Mouse (Mus musculus): ENCODE measurements around the gene Itgae.

Itgae gene

DNA sequence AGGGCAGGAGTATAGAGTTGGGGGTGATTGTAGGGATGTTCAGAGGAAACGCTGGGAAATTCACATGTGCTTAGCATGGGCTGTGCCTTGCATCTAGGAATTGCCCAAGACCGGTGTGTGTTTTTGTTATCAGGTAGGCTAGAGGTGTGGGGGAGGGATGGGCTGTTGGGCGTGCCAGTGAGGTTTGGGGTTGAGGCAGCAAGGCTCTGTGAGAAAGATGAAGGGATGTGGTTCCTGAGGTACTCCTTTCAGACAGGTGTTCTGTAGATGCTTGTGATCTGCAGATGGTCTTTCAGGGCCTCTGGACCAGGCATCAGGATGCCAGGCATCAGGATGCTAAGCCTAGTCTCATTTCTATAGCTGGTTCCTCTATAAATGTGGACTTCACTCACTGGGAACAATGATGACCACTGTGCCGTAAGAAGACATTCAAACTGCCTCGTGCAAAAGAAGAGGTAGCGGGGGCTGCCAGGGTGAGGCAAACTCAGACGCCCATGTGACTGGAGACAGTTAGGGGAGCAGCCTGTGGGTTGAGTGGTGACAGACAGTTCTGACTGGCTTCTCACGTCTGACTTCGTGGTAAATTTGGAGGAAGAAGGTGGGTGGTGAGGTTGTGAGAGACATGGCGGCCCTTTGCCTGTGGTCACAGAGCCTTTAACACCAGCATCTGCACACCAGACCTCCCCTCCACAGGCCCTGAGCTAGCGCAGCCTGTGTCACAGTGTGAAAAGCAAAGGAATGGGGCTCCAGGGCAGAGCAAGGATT lies 4.0 kb downstream of the Itgae start:
- DNase-seq, result peak; percentile 16

DNA sequence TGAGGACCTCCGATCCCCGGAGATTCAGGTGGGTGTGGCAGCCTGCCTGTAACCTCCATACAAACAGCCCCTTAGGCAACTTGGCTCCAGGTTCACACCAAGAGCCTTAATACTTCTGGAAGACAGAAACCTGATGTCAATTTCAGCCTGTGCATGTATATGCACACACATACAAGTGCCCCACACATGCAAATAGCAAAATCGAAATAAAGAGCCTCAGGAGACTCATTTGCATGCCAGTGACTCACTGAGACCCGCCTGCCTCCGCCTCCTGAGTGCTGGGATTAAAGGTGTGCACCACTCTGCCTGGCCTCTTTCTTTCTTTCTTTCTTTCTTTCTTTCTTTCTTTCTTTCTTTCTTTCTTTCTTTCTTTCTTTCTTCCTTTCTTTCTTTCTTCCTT lies 8.5 kb downstream of the Itgae start:
- DNase-seq, result no peak

DNA sequence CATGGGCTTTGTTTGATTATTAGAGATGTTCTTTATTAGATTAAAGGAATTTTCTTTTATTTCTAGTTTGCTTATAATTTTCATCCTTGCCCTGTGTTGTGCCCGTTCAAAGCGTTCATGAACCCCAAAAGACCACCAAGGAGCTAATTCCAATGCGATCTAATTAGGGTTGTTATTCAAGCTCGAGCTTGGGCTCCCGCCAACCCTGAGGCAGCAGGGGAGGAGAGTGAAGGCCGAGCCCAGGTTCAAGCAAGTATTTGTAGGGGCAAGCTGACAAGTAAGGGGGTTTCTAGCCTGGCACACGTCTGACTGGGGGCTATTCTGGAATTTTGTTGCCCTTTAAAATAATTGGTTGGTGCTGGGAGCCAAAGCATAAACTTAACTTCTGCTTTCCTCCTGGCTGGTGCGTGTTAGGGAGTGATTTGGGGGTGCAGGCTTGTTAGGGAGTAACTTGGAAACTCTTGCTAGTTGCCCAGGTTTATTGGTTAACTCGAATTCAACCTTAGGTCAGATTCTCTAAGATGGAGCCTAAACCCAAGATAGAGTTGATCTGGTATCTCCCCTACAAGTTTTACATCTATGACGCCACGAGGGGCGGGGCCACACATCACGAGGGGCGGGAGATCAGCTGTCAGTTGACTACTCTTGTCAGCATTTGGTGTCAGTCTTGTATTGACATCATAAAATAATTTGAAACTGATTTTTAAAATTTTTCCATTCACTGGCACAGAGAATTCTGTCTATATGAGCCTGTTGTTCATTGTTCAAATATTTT lies 9.8 kb downstream of the Itgae start:
- no peak for DNase-seq

- DNase-seq, result no peak
Observed at GRCm38 (mm10) chr11:73101308-73101707, 10.9 kb downstream of the Itgae start.

- no peak for DNase-seq
Observed at GRCm38 (mm10) chr11:73105246-73105645, 14.9 kb downstream of the Itgae start.

DNA sequence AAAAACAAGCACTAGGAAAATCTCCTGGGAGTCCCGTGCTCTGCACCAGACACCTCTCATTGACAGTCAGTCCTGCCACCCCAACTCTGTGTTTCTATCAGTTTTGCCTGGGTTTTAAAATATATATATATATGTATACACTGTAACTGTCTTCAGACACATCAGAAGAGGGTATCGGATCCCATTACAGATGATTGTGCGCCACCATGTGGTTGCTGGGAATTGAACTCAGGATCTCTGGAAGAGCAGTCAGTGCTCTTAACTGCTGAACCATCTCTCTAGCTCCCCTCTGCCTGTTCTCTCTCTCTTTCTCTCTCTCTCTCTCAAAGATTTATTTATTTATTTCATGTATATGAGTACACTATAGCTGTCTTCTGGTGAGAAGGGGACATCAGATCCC lies 17.0 kb downstream of the Itgae start:
- DNase-seq, result peak; percentile 65

- DNase-seq, result no peak
Observed at GRCm38 (mm10) chr11:73108195-73108897, 18.0 kb downstream of the Itgae start.

GRCm38 (mm10) chr11:73108898-73109625 lies 18.7 kb downstream of the Itgae start:
- no peak for DNase-seq

- no peak for DNase-seq
Observed at GRCm38 (mm10) chr11:73109941-73110340, 19.6 kb downstream of the Itgae start.

- DNase-seq, result no peak
Observed at GRCm38 (mm10) chr11:73111414-73111813, 21.0 kb downstream of the Itgae start.

- no peak for DNase-seq
Observed at GRCm38 (mm10) chr11:73126495-73126894, 36.1 kb downstream of the Itgae start.

- DNase-seq, result peak; percentile 46
Observed at GRCm38 (mm10) chr11:73131020-73131419, 40.6 kb downstream of the Itgae start.

DNA sequence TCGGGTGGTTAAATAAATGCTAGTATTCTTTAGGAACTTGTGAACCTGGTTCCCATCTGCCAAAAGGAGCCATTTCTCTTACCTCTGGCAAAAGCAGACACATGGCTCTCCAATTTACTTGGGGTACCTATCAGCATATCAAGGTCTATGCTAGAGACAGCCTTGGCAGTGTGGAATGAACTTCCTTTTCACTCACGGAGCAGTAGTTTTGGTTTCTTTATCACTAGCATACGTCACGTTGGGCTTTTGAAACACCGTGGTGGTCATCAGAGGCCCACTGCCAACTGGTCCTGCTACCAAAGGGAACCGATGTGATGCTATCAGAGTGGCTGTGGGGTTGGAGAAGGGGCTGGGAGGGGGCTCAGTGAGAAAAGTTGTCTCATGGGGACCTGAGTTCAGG lies 42.6 kb downstream of the Itgae start:
- no peak for DNase-seq

GRCm38 (mm10) chr11:73134222-73134621 lies 43.8 kb downstream of the Itgae start:
- no peak for DNase-seq

DNA sequence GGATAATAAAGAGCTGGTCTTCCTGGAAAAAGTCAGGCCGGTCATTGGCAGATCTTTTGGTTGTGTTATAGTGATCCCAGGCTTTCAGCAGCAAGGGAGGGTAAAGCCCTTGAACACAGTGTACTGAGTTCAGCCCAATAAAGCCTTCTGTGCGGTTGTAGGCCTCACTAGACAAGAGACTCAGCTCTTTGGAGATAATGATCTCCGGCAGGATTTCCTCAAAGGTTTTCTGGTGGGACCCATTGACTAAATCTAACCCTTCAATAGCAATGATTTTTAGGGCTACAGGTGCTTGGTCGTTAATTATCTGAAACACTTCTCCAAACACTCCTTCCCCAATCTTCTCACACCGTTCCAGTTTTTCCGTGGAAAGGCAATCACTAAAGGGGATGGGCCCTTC lies 46.2 kb downstream of the Itgae start:
- no peak for DNase-seq

DNA sequence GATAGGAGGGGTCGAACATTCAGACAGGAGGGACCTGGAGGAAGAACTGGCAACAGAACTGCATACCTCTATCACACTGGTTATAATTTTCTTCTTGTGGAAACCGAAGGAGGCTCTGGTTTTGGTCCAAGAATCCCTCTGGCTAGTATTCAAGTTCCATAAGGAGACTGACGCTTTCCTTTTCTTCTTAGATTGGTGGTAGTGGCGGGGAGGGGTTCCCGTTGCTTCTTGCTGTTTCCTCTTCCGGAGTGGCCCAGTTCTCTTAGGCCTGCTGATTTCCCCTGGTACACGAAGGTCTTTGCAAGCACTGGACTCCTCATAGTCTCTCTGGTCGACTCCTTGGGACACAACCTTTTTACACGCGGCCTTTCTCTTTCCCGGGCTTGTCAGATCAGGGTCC lies 46.7 kb downstream of the Itgae start:
- peak; percentile 21 for DNase-seq

DNA sequence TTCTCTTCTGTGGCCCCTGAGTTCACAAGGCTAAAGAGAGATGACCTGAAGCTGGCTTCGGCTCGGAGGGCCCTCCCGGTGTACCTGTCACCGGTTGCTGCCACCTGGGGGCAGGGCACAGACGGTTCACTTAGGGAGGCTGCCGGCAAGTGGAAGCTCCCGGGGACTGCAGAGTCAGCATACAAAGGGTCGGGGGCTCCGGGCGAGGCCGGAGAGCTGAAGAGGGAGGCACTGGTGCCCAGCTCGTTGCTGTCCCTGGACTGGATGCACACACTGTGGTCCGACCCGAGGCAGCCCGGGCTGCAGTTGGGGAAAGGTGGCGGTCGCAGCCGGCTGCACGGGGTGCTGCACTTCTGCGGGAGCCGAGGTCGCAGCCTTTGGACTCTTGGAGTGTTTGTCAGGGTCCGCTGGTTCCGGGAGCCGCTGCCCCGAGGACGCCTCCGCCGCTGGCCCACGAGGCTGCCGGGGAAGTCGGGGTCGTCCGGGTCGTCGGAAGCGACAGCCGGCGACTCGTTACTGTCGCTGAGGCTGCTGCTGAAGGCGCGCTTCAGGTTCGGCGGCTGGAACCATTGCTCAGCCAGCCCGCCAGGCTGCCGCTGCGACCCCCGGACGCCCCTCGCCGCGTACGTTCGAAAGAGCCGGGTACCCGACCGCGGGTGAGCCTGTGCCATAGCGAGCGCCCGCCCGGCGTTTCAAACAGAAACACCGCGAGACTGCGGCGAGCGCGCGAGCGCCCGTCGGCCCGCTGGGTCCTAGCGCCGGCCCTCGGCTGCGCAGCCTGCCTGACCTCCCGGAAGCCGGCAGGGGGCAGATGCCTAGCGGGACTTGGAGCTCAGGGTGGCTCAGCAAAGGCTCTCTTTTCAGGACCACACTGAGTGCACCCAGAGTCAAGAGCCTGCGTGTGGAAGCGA lies 47.5 kb downstream of the Itgae start, which contains the start of gene Haspin:
TSS of gene Haspin (minus strand) at position 704 of the 911 bp plus-strand sequence.
- DNase-seq, result peak; percentile 94

GRCm38 (mm10) chr11:73144261-73144681 lies 53.9 kb downstream of the Itgae start:
- DNase-seq, result peak; percentile 80

GRCm38 (mm10) chr11:73146026-73146974 lies 55.9 kb downstream of the Itgae start:
- DNase-seq, result no peak

GRCm38 (mm10) chr11:73146975-73147365 lies 56.6 kb downstream of the Itgae start:
- DNase-seq, result no peak
